Mouse (Mus musculus) neural tube, embryonic 13.5 days (tissue): ENCODE data around the gene Plekhb1. TPM values are rescaled to one million over a fixed set of nuclear protein-coding genes. Genes with fewer than 3 reads are reported as not detected.

Experiments
- ATAC-seq: fragments of 200-750 bp; cut with Nextera tagmentation; 2 replicates; pipeline ENCODE4 v1.8.0; 2017; ENCODE audit warnings: low read depth, mild to moderate bottlenecking, moderate TSS enrichment, moderate library complexity
- H3K27ac ChIP-seq: fragments of 300-500 bp; sonication (generic); replicated peaks from 2 replicates; pipeline ENCODE4 v1.5.1; 2015; ENCODE audit warnings: moderate library complexity, mild to moderate bottlenecking, inconsistent platforms
- H3K27me3 ChIP-seq: fragments of 300-500 bp; sonication (generic); 2 replicates; pipeline ENCODE4 v1.6.1; 2015; ENCODE audit warnings: mild to moderate bottlenecking, inconsistent platforms
- H3K36me3 ChIP-seq: fragments of 300-500 bp; sonication (generic); 2 replicates; pipeline ENCODE4 v1.6.1; 2015; ENCODE audit warnings: mild to moderate bottlenecking, inconsistent platforms
- H3K4me1 ChIP-seq: fragments of 300-500 bp; sonication (generic); replicated peaks from 2 replicates; pipeline ENCODE4 v1.6.1; 2015; ENCODE audit warnings: inconsistent platforms
- H3K4me2 ChIP-seq: fragments of 300-500 bp; sonication (generic); 2 replicates; pipeline ENCODE4 v1.6.1; 2015; ENCODE audit warnings: inconsistent platforms, mild to moderate bottlenecking, moderate library complexity
- H3K4me3 ChIP-seq: fragments of 300-500 bp; sonication (generic); 2 replicates; pipeline ENCODE4 v1.5.1; 2015; ENCODE audit warnings: mild to moderate bottlenecking, inconsistent platforms
- H3K9ac ChIP-seq: fragments of 300-500 bp; sonication (generic); 2 replicates; pipeline ENCODE4 v1.6.1; 2015; ENCODE audit warnings: moderate library complexity, mild to moderate bottlenecking, inconsistent platforms
- H3K9me3 ChIP-seq: fragments of 300-500 bp; sonication (generic); 2 replicates; pipeline ENCODE4 v1.6.1; 2016; ENCODE audit warnings: inconsistent platforms
- WGBS: fragments of 180-500 bp; shearing (Covaris S2); methylation state at CpG from one replicate; pipeline ENCODE4 v1.1.7; 2015; 5-methylcytosine and 5-hydroxymethylcytosine counted together
- polyA plus RNA-seq: library from polyadenylated mRNA; unstranded; fragments of >200 nt; fragmentation: Nextera tagmentation; extraction: Ambion mirVana; gene quantifications from 2 replicates; pipeline ENCODE4 v1.2.1, GENCODE M21; 2015

Plekhb1 gene
- polyA plus RNA-seq, 1 experiment from 2014 or later: 26.9 TPM

GRCm38 (mm10) chr7:100651011-100651410 is 11.2 kb downstream of the Plekhb1 start:
- Histone ChIP-seq H3K9me3 (no peaks in the 10 kb centered on the region), H3K9ac (no peak overlapping the region), H3K4me1 (peaks cover 16% of the 10 kb centered on the region), H3K27me3 (no peaks in the 10 kb centered on the region), H3K4me2 (no peak overlapping the region), H3K27ac (no peak overlapping the region), H3K4me3 (no peak overlapping the region), H3K36me3 (peaks cover 8% of the 10 kb centered on the region)
- WGBS: 75% methylated on average over 4 of the region's 4 CpGs
- no peak for ATAC-seq

- no peaks in the 10 kb centered on the region for H3K27me3 ChIP-seq
- peaks cover 8% of the 10 kb centered on the region for H3K36me3 ChIP-seq
- H3K9me3 ChIP-seq: no peaks in the 10 kb centered on the region
- no peak overlapping the region for H3K9ac ChIP-seq
- H3K4me3 ChIP-seq: no peak overlapping the region
- H3K4me1 ChIP-seq: peaks cover 16% of the 10 kb centered on the region
- H3K4me2 ChIP-seq: no peak overlapping the region
- 83% methylated on average over 6 of the region's 6 CpGs for WGBS
- no peak overlapping the region for H3K27ac ChIP-seq
- no peak for ATAC-seq
Observed at GRCm38 (mm10) chr7:100650421-100650820, 11.8 kb downstream of the Plekhb1 start.

- Histone ChIP-seq H3K4me2 (no peak overlapping the region), H3K9me3 (no peaks in the 10 kb centered on the region), H3K27ac (no peak overlapping the region), H3K4me1 (peaks cover 16% of the 10 kb centered on the region), H3K27me3 (no peaks in the 10 kb centered on the region), H3K9ac (no peak overlapping the region), H3K36me3 (peaks cover 8% of the 10 kb centered on the region), H3K4me3 (no peak overlapping the region)
- no peak for ATAC-seq
- WGBS: 75% methylated on average over 8 of the region's 8 CpGs
Observed at GRCm38 (mm10) chr7:100649826-100650225, 12.4 kb downstream of the Plekhb1 start.

GRCm38 (mm10) chr7:100649095-100649494 is 13.1 kb downstream of the Plekhb1 start:
- Histone ChIP-seq H3K4me3 (no peak overlapping the region), H3K27me3 (no peaks in the 10 kb centered on the region), H3K36me3 (peaks cover 12% of the 10 kb centered on the region), H3K9me3 (no peaks in the 10 kb centered on the region), H3K27ac (no peak overlapping the region), H3K4me1 (peaks cover 9% of the 10 kb centered on the region), H3K9ac (no peak overlapping the region), H3K4me2 (no peak overlapping the region)
- 80% methylated on average over 4 of the region's 4 CpGs for WGBS
- no peak for ATAC-seq

GRCm38 (mm10) chr7:100645147-100645546 is 17.1 kb downstream of the Plekhb1 start:
- no peak overlapping the region for H3K4me3 ChIP-seq
- WGBS: 33% methylated on average over 3 of the region's 3 CpGs
- H3K27ac ChIP-seq: no peak overlapping the region
- peaks cover 20% of the 10 kb centered on the region for H3K36me3 ChIP-seq
- H3K4me1 ChIP-seq: no peaks in the 10 kb centered on the region
- H3K27me3 ChIP-seq: no peaks in the 10 kb centered on the region
- H3K9me3 ChIP-seq: no peaks in the 10 kb centered on the region
- no peak overlapping the region for H3K4me2 ChIP-seq
- ATAC-seq: no peak
- no peak overlapping the region for H3K9ac ChIP-seq

- Histone ChIP-seq H3K4me2 (no peak overlapping the region), H3K4me3 (no peak overlapping the region), H3K27me3 (no peaks in the 10 kb centered on the region), H3K36me3 (peaks cover 22% of the 10 kb centered on the region), H3K9ac (no peak overlapping the region), H3K4me1 (no peaks in the 10 kb centered on the region), H3K27ac (no peak overlapping the region), H3K9me3 (no peaks in the 10 kb centered on the region)
- 91% methylated on average over 4 of the region's 4 CpGs for WGBS
- ATAC-seq: no peak
Observed at GRCm38 (mm10) chr7:100642413-100642812, 19.8 kb downstream of the Plekhb1 start.

- 9% methylated on average over 1 of the region's 1 CpGs for WGBS
- no peak for ATAC-seq
- H3K4me2 ChIP-seq: no peak overlapping the region
- H3K4me1 ChIP-seq: no peaks in the 10 kb centered on the region
- H3K27ac ChIP-seq: no peak overlapping the region
- H3K9me3 ChIP-seq: no peaks in the 10 kb centered on the region
- no peak overlapping the region for H3K4me3 ChIP-seq
- peaks cover 41% of the 10 kb centered on the region for H3K36me3 ChIP-seq
- no peak overlapping the region for H3K9ac ChIP-seq
- no peaks in the 10 kb centered on the region for H3K27me3 ChIP-seq
Observed at GRCm38 (mm10) chr7:100637657-100638056, 24.6 kb downstream of the Plekhb1 start.

GRCm38 (mm10) chr7:100624538-100624937 is 37.7 kb downstream of the Plekhb1 start:
- Histone ChIP-seq H3K36me3 (peaks cover under 1% of the 10 kb centered on the region; the same call in 1 of the 2 replicates), H3K4me1 (peaks cover 8% of the 10 kb centered on the region), H3K27ac (0 out of 2 replicates have a peak overlapping the region, but pooled peaks have one; percentile 5), H3K4me2 (no peak overlapping the region), H3K9ac (no peak overlapping the region), H3K27me3 (no peaks in the 10 kb centered on the region), H3K4me3 (no peak overlapping the region), H3K9me3 (no peaks in the 10 kb centered on the region)
- WGBS: 69% methylated on average over 3 of the region's 3 CpGs
- no peak for ATAC-seq

GRCm38 (mm10) chr7:100622277-100622676 is 39.9 kb downstream of the Plekhb1 start:
- no peaks in the 10 kb centered on the region for H3K9me3 ChIP-seq
- no peaks in the 10 kb centered on the region for H3K36me3 ChIP-seq
- H3K4me2 ChIP-seq: no peak overlapping the region
- H3K4me3 ChIP-seq: no peak overlapping the region
- H3K27ac ChIP-seq: no peak overlapping the region
- ATAC-seq: no peak
- 83% methylated on average over 2 of the region's 2 CpGs for WGBS
- H3K9ac ChIP-seq: no peak overlapping the region
- no peaks in the 10 kb centered on the region for H3K27me3 ChIP-seq
- H3K4me1 ChIP-seq: peaks cover 8% of the 10 kb centered on the region

GRCm38 (mm10) chr7:100616121-100616857 is 45.9 kb downstream of the Plekhb1 start:
- no peak overlapping the region for H3K4me3 ChIP-seq
- no peaks in the 10 kb centered on the region for H3K9me3 ChIP-seq
- no peaks in the 10 kb centered on the region for H3K27me3 ChIP-seq
- H3K9ac ChIP-seq: no peak overlapping the region
- no peak overlapping the region for H3K27ac ChIP-seq
- WGBS: 87% methylated on average over 4 of the region's 4 CpGs
- H3K4me2 ChIP-seq: no peak overlapping the region
- H3K4me1 ChIP-seq: peaks cover 10% of the 10 kb centered on the region
- ATAC-seq: no peak
- no peaks in the 10 kb centered on the region for H3K36me3 ChIP-seq

GRCm38 (mm10) chr7:100608910-100609309 is 53.3 kb downstream of the Plekhb1 start:
- H3K27ac ChIP-seq: peak overlapping the region; percentile 100
- peak overlapping the region; percentile 100 for H3K4me3 ChIP-seq
- ATAC-seq: no peak
- H3K9me3 ChIP-seq: no peaks in the 10 kb centered on the region
- H3K4me2 ChIP-seq: peak overlapping the region; percentile 72
- WGBS: 19% methylated on average over 4 of the region's 4 CpGs
- peaks cover 25% of the 10 kb centered on the region for H3K4me1 ChIP-seq
- H3K27me3 ChIP-seq: no peaks in the 10 kb centered on the region
- H3K9ac ChIP-seq: peak overlapping the region; percentile 100
- no peaks in the 10 kb centered on the region for H3K36me3 ChIP-seq

GRCm38 (mm10) chr7:100608130-100608741 is 54.0 kb downstream of the Plekhb1 start, which contains the start of gene Mrpl48:
Gene Mrpl48 (minus strand): TSS chr7:100608301.
- Histone ChIP-seq H3K9me3 (no peaks in the 10 kb centered on the region), H3K4me3 (peak within 1 kb of the TSS; percentile 100), H3K27me3 (no peaks in the 10 kb centered on the region), H3K4me1 (peaks cover 25% of the 10 kb centered on the region), H3K9ac (peak within 1 kb of the TSS; percentile 100), H3K4me2 (peak within 1 kb of the TSS; percentile 72), H3K27ac (peak within 1 kb of the TSS; percentile 100), H3K36me3 (no peaks in the 10 kb centered on the region)
- WGBS: 1% methylated on average over 43 of the region's 43 CpGs
- ATAC-seq: peak; percentile 58
